8 mouse cellular contexts compared by ENCODE assay signal in genomic region chr11:78245261-78245626, GRCm38 (mm10). TPM values are rescaled to one million over a fixed set of nuclear protein-coding genes. Genes with fewer than 3 reads are reported as not detected.
DNase-seq lines count a peak whose midpoint lies in the region; ATAC-seq and TF ChIP-seq lines count a peak whose summit lies in the region.

No protein-coding gene starts in this region.

- H3K4me2 ChIP-seq in hindbrain, embryonic 12.5 days (replicated peaks) = peak overlapping the region; percentile 84

- TF ChIP-seq POLR2A in bone marrow, adult 2 months (IDR thresholded peaks at IDR 0.05; ENCODE audit: borderline replicate concordance, control insufficient read depth, low read depth, low read length) = no peak

- H3K4me1 ChIP-seq in bone marrow, adult 2 months (ENCODE audit: control insufficient read depth, insufficient read depth, low read length) = no peaks in the 10 kb centered on the region; the same call in 1 of the 2 replicates
- peaks cover 30% of the 10 kb centered on the region for H3K4me1 ChIP-seq in hindbrain, embryonic 12.5 days
- H3K4me1 ChIP-seq in midbrain, embryonic 10.5 days = peaks cover 33% of the 10 kb centered on the region

- peak overlapping the region; percentile 85 for H3K4me3 ChIP-seq in bone marrow, adult 2 months (replicated peaks; ENCODE audit: control insufficient read depth, low read depth, low read length)
- peak overlapping the region; percentile 99 for H3K4me3 ChIP-seq in hindbrain, embryonic 12.5 days
- peak overlapping the region; percentile 100 for H3K4me3 ChIP-seq in midbrain, embryonic 10.5 days

- no peaks in the 10 kb centered on the region for H3K9me3 ChIP-seq in hindbrain, embryonic 12.5 days (replicated peaks)
- no peaks in the 10 kb centered on the region for H3K9me3 ChIP-seq in midbrain, embryonic 10.5 days (replicated peaks)

- 0% methylated on average over 19 of the region's 19 CpGs for WGBS in bone marrow, adult 2 months
- whole genome bisulfite sequencing in hindbrain, embryonic 12.5 days = under 1% methylated on average over 19 of the region's 19 CpGs
- under 1% methylated on average over 19 of the region's 19 CpGs for WGBS in midbrain, embryonic 10.5 days

- peaks cover 7% of the 10 kb centered on the region for H3K36me3 ChIP-seq in hindbrain, embryonic 12.5 days
- H3K36me3 ChIP-seq in midbrain, embryonic 10.5 days = peaks cover 24% of the 10 kb centered on the region

- no peaks in the 10 kb centered on the region for H3K27me3 ChIP-seq in hindbrain, embryonic 12.5 days
- H3K27me3 ChIP-seq in midbrain, embryonic 10.5 days (ENCODE audit: low read depth, poor library complexity, severe bottlenecking) = no peaks in the 10 kb centered on the region

- DNase-seq in kidney, adult 11 months = peak; percentile 19
- DNase-seq in kidney, adult 18-20 months = no peak
- no peak for DNase-seq in midbrain, embryonic 10.5 days (ENCODE audit: low spot score)
- DNase-seq in thymus, postnatal 0 days (ENCODE audit: low spot score) = no peak
- DNase-seq in left cerebral cortex, adult 11 months (ENCODE audit: low spot score) = no peak
- DNase-seq in thymus, postnatal 4 days = no peak

- peak overlapping the region; percentile 97 for H3K27ac ChIP-seq in bone marrow, adult 2 months (ENCODE audit: control insufficient read depth, insufficient read depth, low read depth, low read length, poor library complexity)
- H3K27ac ChIP-seq in hindbrain, embryonic 12.5 days = peak overlapping the region; percentile 95
- peak overlapping the region; percentile 91 for H3K27ac ChIP-seq in midbrain, embryonic 10.5 days (replicated peaks)

- no peak; the same call in none of the 2 replicates for ATAC-seq in hindbrain, embryonic 12.5 days (ENCODE audit: low FRiP score)

- H3K9ac ChIP-seq in hindbrain, embryonic 12.5 days = peak overlapping the region; percentile 94

- no peak for TF ChIP-seq CTCF in bone marrow, adult 2 months (IDR thresholded peaks at IDR 0.05; ENCODE audit: control insufficient read depth, insufficient read depth, low read length)

RNA-seq across cellular contexts. Expression of gene Sdf2, which starts 0.3 kb away (rescaled TPM):
- 47.7 and 67.8 TPM in 2 replicates for polyA plus RNA-seq in bone marrow, adult 2 months (2011; ENCODE audit: insufficient read depth, insufficient read length, low replicate concordance, missing spikeins)
- 55.2 and 58.0 TPM in 2 replicates for polyA plus RNA-seq in hindbrain, embryonic 12.5 days (2016; fragmentation: Nextera tagmentation; extraction: Ambion mirVana)
- polyA plus RNA-seq in midbrain, embryonic 10.5 days (2016; fragmentation: Nextera tagmentation; extraction: Ambion mirVana) = 51.0 and 52.9 TPM in 2 replicates
- polyA plus RNA-seq in thymus, postnatal 0 days (2015; fragmentation: Nextera tagmentation; extraction: Ambion mirVana) = 74.6 and 74.7 TPM in 2 replicates

RNA-seq across cellular contexts. Expression of gene Supt6, which starts 0.5 kb away (rescaled TPM):
- polyA plus RNA-seq in bone marrow, adult 2 months (2011; ENCODE audit: insufficient read depth, insufficient read length, low replicate concordance, missing spikeins) = 15.1 and 30.7 TPM in 2 replicates
- 39.9 and 44.1 TPM in 2 replicates for polyA plus RNA-seq in hindbrain, embryonic 12.5 days (2016; fragmentation: Nextera tagmentation; extraction: Ambion mirVana)
- polyA plus RNA-seq in midbrain, embryonic 10.5 days (2016; fragmentation: Nextera tagmentation; extraction: Ambion mirVana) = 31.9 and 35.9 TPM in 2 replicates
- 16.4 and 16.6 TPM in 2 replicates for polyA plus RNA-seq in thymus, postnatal 0 days (2015; fragmentation: Nextera tagmentation; extraction: Ambion mirVana)

RNA-seq across cellular contexts. Expression of gene 2610507B11Rik, which starts 16.3 kb away (rescaled TPM):
- 25.9 and 50.3 TPM in 2 replicates for polyA plus RNA-seq in bone marrow, adult 2 months (2011; ENCODE audit: insufficient read depth, insufficient read length, low replicate concordance, missing spikeins)
- 80.4 and 80.7 TPM in 2 replicates for polyA plus RNA-seq in hindbrain, embryonic 12.5 days (2016; fragmentation: Nextera tagmentation; extraction: Ambion mirVana)
- 62.8 and 69.7 TPM in 2 replicates for polyA plus RNA-seq in midbrain, embryonic 10.5 days (2016; fragmentation: Nextera tagmentation; extraction: Ambion mirVana)
- 88.6 and 107 TPM in 2 replicates for polyA plus RNA-seq in thymus, postnatal 0 days (2015; fragmentation: Nextera tagmentation; extraction: Ambion mirVana)

RNA-seq across cellular contexts. Expression of gene BC030499, which starts 45.4 kb away (rescaled TPM):
- 2.4 and 3.9 TPM in 2 replicates for polyA plus RNA-seq in bone marrow, adult 2 months (2011; ENCODE audit: insufficient read depth, insufficient read length, low replicate concordance, missing spikeins)
- 0.34 and 0.51 TPM in 2 replicates for polyA plus RNA-seq in hindbrain, embryonic 12.5 days (2016; fragmentation: Nextera tagmentation; extraction: Ambion mirVana)
- polyA plus RNA-seq in midbrain, embryonic 10.5 days (2016; fragmentation: Nextera tagmentation; extraction: Ambion mirVana) = 0.34 and 0.43 TPM in 2 replicates
- 0.21 and 0.29 TPM in 2 replicates for polyA plus RNA-seq in thymus, postnatal 0 days (2015; fragmentation: Nextera tagmentation; extraction: Ambion mirVana)

RNA-seq across cellular contexts. Expression of gene Proca1, which starts 52.1 kb away (rescaled TPM):
- polyA plus RNA-seq in bone marrow, adult 2 months (2011; ENCODE audit: insufficient read depth, insufficient read length, low replicate concordance, missing spikeins) = 2.6 and 3.3 TPM in 2 replicates
- 2.8 and 3.0 TPM in 2 replicates for polyA plus RNA-seq in hindbrain, embryonic 12.5 days (2016; fragmentation: Nextera tagmentation; extraction: Ambion mirVana)
- polyA plus RNA-seq in midbrain, embryonic 10.5 days (2016; fragmentation: Nextera tagmentation; extraction: Ambion mirVana) = 0.96 and 1.6 TPM in 2 replicates
- polyA plus RNA-seq in thymus, postnatal 0 days (2015; fragmentation: Nextera tagmentation; extraction: Ambion mirVana) = 0.49 and 0.84 TPM in 2 replicates
